Mouse (Mus musculus) lung, embryonic 14.5 days (tissue): Measurements from ENCODE around the gene Olfr571. TPM values are rescaled to one million over a fixed set of nuclear protein-coding genes. Genes with fewer than 3 reads are reported as not detected.

Source experiments
- ATAC-seq: fragments of 200-750 bp; cut with Nextera tagmentation; 2 replicates; pipeline ENCODE4 v1.8.0; 2017; ENCODE audit warnings: mild to moderate bottlenecking, moderate TSS enrichment, moderate library complexity; ENCODE audit not compliant: insufficient read depth
- DNase-seq: peaks from one replicate; pipeline ENCODE4 v3.0.0-alpha.2; 2015
- H3K27ac ChIP-seq: fragments of 300-500 bp; sonication (generic); 2 replicates; pipeline ENCODE4 v1.5.1; 2014; ENCODE audit warnings: low read depth, mild to moderate bottlenecking, moderate library complexity
- H3K27me3 ChIP-seq: fragments of 300-500 bp; sonication (generic); 2 replicates; pipeline ENCODE4 v1.6.1; 2014; ENCODE audit warnings: low read length, control low read depth; ENCODE audit not compliant: insufficient read depth
- H3K36me3 ChIP-seq: fragments of 300-500 bp; sonication (generic); 2 replicates; pipeline ENCODE4 v1.6.1; 2014; ENCODE audit warnings: control low read depth; ENCODE audit not compliant: insufficient read depth
- H3K4me1 ChIP-seq: fragments of 300-500 bp; sonication (generic); 2 replicates; pipeline ENCODE4 v1.6.1; 2014; ENCODE audit warnings: antibody characterized with exemption, control low read depth; ENCODE audit not compliant: insufficient read depth
- H3K4me2 ChIP-seq: fragments of 300-500 bp; sonication (generic); 2 replicates; pipeline ENCODE4 v1.6.1; 2014; ENCODE audit warnings: mild to moderate bottlenecking
- H3K4me3 ChIP-seq: fragments of 300-500 bp; sonication (generic); 2 replicates; pipeline ENCODE4 v1.5.1; 2014; ENCODE audit warnings: low read depth, low read length
- H3K9ac ChIP-seq: fragments of 300-500 bp; sonication (generic); 2 replicates; pipeline ENCODE4 v1.6.1; 2014
- H3K9me3 ChIP-seq: fragments of 300-500 bp; sonication (generic); 2 replicates; pipeline ENCODE4 v1.6.1; 2016; ENCODE audit warnings: low read depth, low read length, control low read depth
- CTCF ChIP-seq: IDR thresholded peaks from 2 replicates; pipeline ENCODE4 v1.5.1; 2016; ENCODE audit warnings: antibody characterized with exemption, low read depth
- WGBS: fragments of 180-500 bp; shearing (Covaris S2); extraction: QIAGEN DNeasy Blood & Tissue Kit; methylation state at CpG from one replicate; pipeline ENCODE4 v1.1.7; 2014; 5-methylcytosine and 5-hydroxymethylcytosine counted together
- polyA plus RNA-seq: library from polyadenylated mRNA; unstranded; fragments of >200 nt; fragmentation: Nextera tagmentation; extraction: Ambion mirVana; gene quantifications from 2 replicates; pipeline ENCODE4 v1.2.1, GENCODE M21; 2014

The Olfr571 gene
- not detected in 2 replicates for polyA plus RNA-seq

GRCm38 (mm10) chr7:102917032-102917875 lies at the start of gene Olfr571:
TSS of gene Olfr571 (minus strand) at chr7:102917536.
- H3K9ac ChIP-seq, result no peak within 1 kb of the TSS
- ATAC-seq, result no peak
- TF ChIP-seq CTCF, result no peak
- H3K4me1 ChIP-seq, result no peaks in the 10 kb centered on the region
- H3K36me3 ChIP-seq, result no peaks in the 10 kb centered on the region
- WGBS, result 50% methylated on average over 4 of the region's 4 CpGs
- no peaks in the 10 kb centered on the region for H3K9me3 ChIP-seq
- no peak within 1 kb of the TSS for H3K4me2 ChIP-seq
- no peak for DNase-seq
- no peak within 1 kb of the TSS for H3K27ac ChIP-seq
- H3K4me3 ChIP-seq, result no peak within 1 kb of the TSS
- H3K27me3 ChIP-seq, result no peaks in the 10 kb centered on the region

GRCm38 (mm10) chr7:102962360-102962759 lies 45.0 kb upstream of the Olfr571 start, which contains the start of gene Olfr576:
TSS of gene Olfr576 (plus strand) at chr7:102962660.
- H3K9ac ChIP-seq, result no peak within 1 kb of the TSS
- TF ChIP-seq CTCF, result no peak
- no peaks in the 10 kb centered on the region for H3K4me1 ChIP-seq
- DNase-seq, result no peak
- no peak for ATAC-seq
- no peaks in the 10 kb centered on the region for H3K36me3 ChIP-seq
- WGBS, result 9% methylated on average over 2 of the region's 2 CpGs
- no peak within 1 kb of the TSS for H3K4me2 ChIP-seq
- H3K27me3 ChIP-seq, result no peaks in the 10 kb centered on the region
- no peaks in the 10 kb centered on the region for H3K9me3 ChIP-seq
- no peak within 1 kb of the TSS for H3K27ac ChIP-seq
- no peak within 1 kb of the TSS for H3K4me3 ChIP-seq

- H3K4me3 ChIP-seq, result no peak within 1 kb of the TSS
Measured at GRCm38 (mm10) chr7:102958593-102958992, 41.3 kb upstream of the Olfr571 start, which contains the start of gene Olfr575. TSS of gene Olfr575 (minus strand) at chr7:102958775.

GRCm38 (mm10) chr7:102958137-102958536 lies 40.8 kb upstream of the Olfr571 start:
- no peak for TF ChIP-seq CTCF
- WGBS, result 49% methylated on average over 3 of the region's 3 CpGs

More at GRCm38 (mm10) chr7:102958593-102958992, 41.3 kb upstream of the Olfr571 start, which contains the start of gene Olfr575:
- Histone ChIP-seq H3K9ac (no peak within 1 kb of the TSS), H3K4me2 (no peak within 1 kb of the TSS), H3K4me1 (no peaks in the 10 kb centered on the region), H3K36me3 (no peaks in the 10 kb centered on the region), H3K27ac (no peak within 1 kb of the TSS), H3K27me3 (no peaks in the 10 kb centered on the region), H3K9me3 (no peaks in the 10 kb centered on the region)
- WGBS, result 14% methylated on average over 1 of the region's 1 CpGs
- TF ChIP-seq CTCF, result no peak
- no peak for DNase-seq
- ATAC-seq, result no peak

GRCm38 (mm10) chr7:102950732-102951131 lies 33.4 kb upstream of the Olfr571 start:
- H3K9ac ChIP-seq, result no peak overlapping the region
- no peak overlapping the region for H3K27ac ChIP-seq
- H3K36me3 ChIP-seq, result no peaks in the 10 kb centered on the region
- no peaks in the 10 kb centered on the region for H3K4me1 ChIP-seq
- no peaks in the 10 kb centered on the region for H3K27me3 ChIP-seq
- H3K4me3 ChIP-seq, result no peak overlapping the region
- no peak for TF ChIP-seq CTCF
- no peaks in the 10 kb centered on the region for H3K9me3 ChIP-seq
- no peak overlapping the region for H3K4me2 ChIP-seq
- 39% methylated on average over 1 of the region's 1 CpGs for WGBS
- DNase-seq (no peak), ATAC-seq (no peak)

More at GRCm38 (mm10) chr7:102958137-102958536, 40.8 kb upstream of the Olfr571 start:
- Histone ChIP-seq H3K9me3 (no peaks in the 10 kb centered on the region), H3K4me3 (no peak overlapping the region), H3K27me3 (no peaks in the 10 kb centered on the region), H3K9ac (no peak overlapping the region), H3K4me1 (no peaks in the 10 kb centered on the region), H3K27ac (no peak overlapping the region), H3K4me2 (no peak overlapping the region), H3K36me3 (no peaks in the 10 kb centered on the region)
- DNase-seq, result no peak
- no peak for ATAC-seq

GRCm38 (mm10) chr7:102948167-102948566 lies 30.8 kb upstream of the Olfr571 start, which contains the start of gene Olfr574:
TSS of gene Olfr574 (plus strand) at chr7:102948467.
- Histone ChIP-seq H3K9ac (no peak within 1 kb of the TSS), H3K4me3 (no peak within 1 kb of the TSS), H3K9me3 (no peaks in the 10 kb centered on the region), H3K4me1 (no peaks in the 10 kb centered on the region), H3K27me3 (no peaks in the 10 kb centered on the region), H3K4me2 (no peak within 1 kb of the TSS), H3K36me3 (no peaks in the 10 kb centered on the region), H3K27ac (no peak within 1 kb of the TSS)
- DNase-seq (no peak), ATAC-seq (no peak)
- 88% methylated on average over 1 of the region's 1 CpGs for WGBS
- TF ChIP-seq CTCF, result no peak

- H3K4me3 ChIP-seq, result no peak overlapping the region
- no peaks in the 10 kb centered on the region for H3K4me1 ChIP-seq
- no peak overlapping the region for H3K27ac ChIP-seq
- DNase-seq, result no peak
- no peaks in the 10 kb centered on the region for H3K36me3 ChIP-seq
- no peak for ATAC-seq
- no peak overlapping the region for H3K4me2 ChIP-seq
- WGBS, result 83% methylated on average over 1 of the region's 1 CpGs
- H3K9ac ChIP-seq, result no peak overlapping the region
- no peak for TF ChIP-seq CTCF
- H3K9me3 ChIP-seq, result no peaks in the 10 kb centered on the region
- H3K27me3 ChIP-seq, result no peaks in the 10 kb centered on the region
Measured at GRCm38 (mm10) chr7:102943417-102943816, 26.1 kb upstream of the Olfr571 start.
